Mouse (Mus musculus): ENCODE results near the gene Tsga10ip.

DNA sequence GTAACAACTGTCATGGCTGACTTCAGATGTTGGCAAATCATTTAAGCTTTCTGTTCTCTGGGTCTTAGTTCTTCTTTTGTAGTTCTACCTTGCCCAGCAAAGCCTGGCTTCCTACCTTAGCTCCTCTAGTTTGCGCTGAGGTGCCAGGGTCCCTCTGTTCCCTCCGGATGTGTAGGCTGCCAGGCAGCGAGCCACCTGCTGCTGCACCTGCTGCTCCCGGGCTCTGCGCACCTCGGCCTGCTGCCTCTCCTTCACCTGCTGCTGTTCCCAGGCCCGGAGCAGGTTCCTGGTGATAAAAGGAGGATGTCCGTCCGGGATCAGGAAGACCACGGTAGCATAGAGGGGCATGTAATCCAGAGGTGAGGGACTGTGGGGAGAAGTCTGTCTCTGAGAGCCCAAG is 8.2 kb downstream of the Tsga10ip start:
- TF ChIP-seq CTCF (IDR thresholded peaks at IDR 0.05; ENCODE audit: borderline replicate concordance, extremely low read depth, insufficient read depth, insufficient read length), result no peak
- no peak for TF ChIP-seq POLR2A (IDR thresholded peaks at IDR 0.05; ENCODE audit: borderline replicate concordance, extremely low read depth, insufficient read depth, insufficient read length, poor library complexity, severe bottlenecking)

All from brain, embryonic 14.5 days (tissue).